Mouse (Mus musculus) C2C12 (cell line): ENCODE results near the gene Eno2. TPM values are rescaled to one million over a fixed set of nuclear protein-coding genes. Genes with fewer than 3 reads are reported as not detected.
A peak's percentile ranks its signal among the peaks of the same experiment; 100 is the strongest.
"Not testable (repeated sequence)": the region's sequence is repeated elsewhere in the genome, so short reads cannot be mapped to it uniquely, and the experiment has no call there.

Source experiments
- H3K27me3 ChIP-seq: one replicate; pipeline ENCODE4 v1.6.1; 2011; ENCODE audit not compliant: control insufficient read depth, insufficient read depth, insufficient read length
- H3K36me3 ChIP-seq: one replicate; pipeline ENCODE4 v1.6.1; 2011; ENCODE audit not compliant: control insufficient read depth, insufficient read depth
- H3K4me3 ChIP-seq: one replicate; pipeline ENCODE4 v1.5.1; 2011; ENCODE audit warnings: mild to moderate bottlenecking, control low read depth; ENCODE audit not compliant: poor library complexity, insufficient read depth, severe bottlenecking
- H3K79me2 ChIP-seq: one replicate; pipeline ENCODE4 v1.6.1; 2011; ENCODE audit not compliant: control insufficient read depth, insufficient read depth
- H3K79me3 ChIP-seq: one replicate; pipeline ENCODE4 v1.6.1; 2011; ENCODE audit warnings: low read depth, control low read depth
- H3ac ChIP-seq: one replicate; pipeline ENCODE3; 2011; ENCODE audit warnings: low read depth; ENCODE audit not compliant: control insufficient read depth, insufficient read length
- CEBPB ChIP-seq: IDR thresholded peaks from one replicate; pipeline ENCODE4 v1.6.1; 2011; ENCODE audit warnings: low read depth, mild to moderate bottlenecking, control low read depth, moderate library complexity
- CTCF ChIP-seq: IDR thresholded peaks from one replicate; pipeline ENCODE4 v1.5.1; 2011; ENCODE audit not compliant: control insufficient read depth, insufficient read depth, insufficient read length
- FOSL1 ChIP-seq: IDR thresholded peaks from one replicate; pipeline ENCODE4 v1.8.0; 2011; ENCODE audit warnings: mild to moderate bottlenecking, low read length; ENCODE audit not compliant: poor library complexity, insufficient read depth, severe bottlenecking
- MAX ChIP-seq: IDR thresholded peaks from one replicate; pipeline ENCODE4 v1.6.1; 2011; ENCODE audit warnings: mild to moderate bottlenecking, control low read depth
- MYOD1 ChIP-seq: IDR thresholded peaks from one replicate; pipeline ENCODE4 v1.6.1; 2011; ENCODE audit warnings: low read depth; ENCODE audit not compliant: control insufficient read depth, insufficient read length
- MYOG ChIP-seq: IDR thresholded peaks from one replicate; pipeline ENCODE4 v1.6.1; 2011; ENCODE audit not compliant: control insufficient read depth, insufficient read length; ENCODE audit errors: extremely low read depth
- USF1 ChIP-seq: IDR thresholded peaks from one replicate; pipeline ENCODE4 v1.6.1; 2011; ENCODE audit warnings: low read depth, mild to moderate bottlenecking, control low read depth, moderate library complexity
- polyA plus RNA-seq: library from polyadenylated mRNA; unstranded; fragments of >200 nt; fragmentation: generic; extraction: Trizol; gene quantifications from one replicate; pipeline ENCODE4 v1.2.1, GENCODE M21; 2012; ENCODE audit warnings: missing spikeins

Eno2 gene
- polyA plus RNA-seq, 1 experiment = 5.5 TPM

- Histone ChIP-seq H3K4me3 (no peak overlapping the region), H3K36me3 (no peaks in the 10 kb centered on the region), H3K79me3 (peaks cover 1% of the 10 kb centered on the region), H3K27me3 (no peaks in the 10 kb centered on the region), H3K79me2 (no peaks in the 10 kb centered on the region), H3ac (no peak overlapping the region)
- TF ChIP-seq MYOG (no peak), USF1 (no peak), CEBPB (no peak), MYOD1 (no peak), CTCF (no peak), MAX (no peak), FOSL1 (no peak)
Observed at GRCm38 (mm10) chr6:124804341-124804740, 34.9 kb upstream of the Eno2 start.

- not testable (repeated sequence) for H3K4me3 ChIP-seq, H3K79me3 ChIP-seq, H3K27me3 ChIP-seq, H3K79me2 ChIP-seq, H3K36me3 ChIP-seq, H3ac ChIP-seq
Observed at GRCm38 (mm10) chr6:124803691-124804090, 34.2 kb upstream of the Eno2 start.

GRCm38 (mm10) chr6:124803061-124803460 lies 33.6 kb upstream of the Eno2 start:
- no peak for TF ChIP-seq CEBPB
- TF ChIP-seq USF1 = no peak
- no peak for TF ChIP-seq CTCF
- TF ChIP-seq FOSL1 = no peak
- TF ChIP-seq MYOG = no peak
- TF ChIP-seq MYOD1 = no peak
- H3K36me3 ChIP-seq = no peaks in the 10 kb centered on the region
- H3K79me2 ChIP-seq = no peaks in the 10 kb centered on the region
- no peak overlapping the region for H3K4me3 ChIP-seq
- no peaks in the 10 kb centered on the region for H3K79me3 ChIP-seq
- H3ac ChIP-seq = no peak overlapping the region
- H3K27me3 ChIP-seq = no peaks in the 10 kb centered on the region

GRCm38 (mm10) chr6:124802400-124802799 lies 32.9 kb upstream of the Eno2 start:
- H3K27me3 ChIP-seq, H3K79me3 ChIP-seq, H3ac ChIP-seq, H3K79me2 ChIP-seq, H3K36me3 ChIP-seq, H3K4me3 ChIP-seq: not testable (repeated sequence)

GRCm38 (mm10) chr6:124796200-124796599 lies 26.7 kb upstream of the Eno2 start:
- no peak overlapping the region for H3K4me3 ChIP-seq
- TF ChIP-seq MYOG (no peak), CEBPB (peak; percentile 61), MAX (no peak)
- H3K27me3 ChIP-seq = no peaks in the 10 kb centered on the region
- no peaks in the 10 kb centered on the region for H3K79me2 ChIP-seq
- no peak overlapping the region for H3ac ChIP-seq
- no peaks in the 10 kb centered on the region for H3K36me3 ChIP-seq
- H3K79me3 ChIP-seq = no peaks in the 10 kb centered on the region

GRCm38 (mm10) chr6:124795781-124796180 lies 26.3 kb upstream of the Eno2 start:
- Histone ChIP-seq H3K79me3 (no peaks in the 10 kb centered on the region), H3K36me3 (no peaks in the 10 kb centered on the region), H3ac (no peak overlapping the region), H3K27me3 (no peaks in the 10 kb centered on the region), H3K79me2 (no peaks in the 10 kb centered on the region), H3K4me3 (no peak overlapping the region)
- TF ChIP-seq USF1 (no peak), CEBPB (no peak), MAX (no peak), MYOD1 (no peak), MYOG (no peak), FOSL1 (no peak)

- Histone ChIP-seq H3ac (no peak overlapping the region), H3K79me3 (no peaks in the 10 kb centered on the region), H3K4me3 (no peak overlapping the region), H3K36me3 (no peaks in the 10 kb centered on the region), H3K27me3 (no peaks in the 10 kb centered on the region), H3K79me2 (no peaks in the 10 kb centered on the region)
- TF ChIP-seq MYOG (no peak), CTCF (no peak), USF1 (no peak), FOSL1 (no peak), CEBPB (no peak), MYOD1 (no peak), MAX (no peak)
Observed at GRCm38 (mm10) chr6:124791911-124792310, 22.4 kb upstream of the Eno2 start.
